Mouse (Mus musculus) ovary, postnatal 10 days (tissue): ENCODE results near the gene Klhl33.

Source experiments
- DNase-seq: peaks from one replicate; pipeline ENCODE4 v3.0.0; 2022; ENCODE audit warnings: low spot score

Klhl33 gene

DNA sequence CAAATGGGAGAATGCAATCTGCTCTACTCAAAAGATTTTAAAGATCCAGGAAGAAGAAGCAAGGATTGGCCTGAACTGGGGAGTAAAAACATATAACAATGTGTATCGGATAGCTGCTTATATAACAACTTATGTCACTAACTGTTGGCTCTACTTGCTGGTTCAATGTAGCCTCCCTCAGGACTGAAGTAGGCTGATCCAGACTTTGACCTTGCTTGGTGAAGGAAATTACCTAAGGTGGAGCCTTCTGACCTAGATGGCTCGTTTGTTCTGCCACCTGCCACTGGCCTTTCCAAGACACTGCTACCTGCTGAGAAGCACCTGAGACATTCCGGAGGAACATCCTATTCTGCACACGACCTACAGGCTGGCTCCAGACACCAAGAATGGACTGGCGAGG lies 41.5 kb downstream of the Klhl33 start:
- DNase-seq: no peak
